Comparison of ENCODE assay signal across 8 mouse cellular contexts in genomic region chr3:152209967-152210634, GRCm38 (mm10). TPM values are rescaled to one million over a fixed set of nuclear protein-coding genes. Genes with fewer than 3 reads are reported as not detected.
DNase-seq lines count a peak whose midpoint lies in the region; ATAC-seq and TF ChIP-seq lines count a peak whose summit lies in the region.

Gene Dnajb4 (minus strand): TSS chr3:152210302.
Gene Fubp1 (plus strand): TSS chr3:152210422.

- intact Hi-C loops in heart, postnatal 36 days (cut with DNase I): loop anchor here (1.0 to 2.0 kb wide), 3 partner anchors 17 to 99 kb away; no protein-coding TSS in a partner anchor

- peak within 1 kb of the TSS; percentile 89 for H3K4me2 ChIP-seq in forebrain, embryonic 16.5 days (ENCODE audit: low read length)
- peak within 1 kb of the TSS; percentile 83 for H3K4me2 ChIP-seq in lung, embryonic 14.5 days

- peak; percentile 99 for TF ChIP-seq POLR2A in olfactory bulb, adult 2 months (IDR thresholded peaks at IDR 0.05; ENCODE audit: insufficient read depth, low read depth, low read length)
- TF ChIP-seq POLR2A in thymus, adult 2 months (IDR thresholded peaks at IDR 0.05; ENCODE audit: control insufficient read depth, extremely low read depth, insufficient read depth, low read length, poor library complexity): peak; percentile 100

- H3K27me3 ChIP-seq in forebrain, embryonic 16.5 days (replicated peaks; ENCODE audit: control insufficient read depth, insufficient read depth, low read length): no peaks in the 10 kb centered on the region
- no peaks in the 10 kb centered on the region for H3K27me3 ChIP-seq in lung, embryonic 14.5 days (ENCODE audit: insufficient read depth, low read length)
- no peaks in the 10 kb centered on the region for H3K27me3 ChIP-seq in thymus, adult 2 months (ENCODE audit: control insufficient read depth, insufficient read depth, low read length)

- in situ Hi-C loops in ES-E14 (cut with MboI; ENCODE audit: low sequenced_read_pairs in 2 of 2, unreplicated experiment in 2 of 2): loop anchor here in 1 of 2 experiments (10.0 kb wide), 1 partner anchor 95 kb away; no protein-coding TSS in a partner anchor

- TF ChIP-seq CTCF in layer of hippocampus, adult 2 months (conservative IDR thresholded peaks at IDR 0.05): no peak
- TF ChIP-seq CTCF in lung, embryonic 14.5 days (IDR thresholded peaks at IDR 0.05; ENCODE audit: low read depth): no peak
- TF ChIP-seq CTCF in olfactory bulb, adult 2 months (IDR thresholded peaks at IDR 0.05; ENCODE audit: insufficient read depth, low read depth, low read length): no peak
- 0 out of 2 replicates have a peak, but pooled peaks have one; percentile 38 for TF ChIP-seq CTCF in thymus, adult 2 months (IDR thresholded peaks at IDR 0.05; ENCODE audit: borderline replicate concordance, control insufficient read depth, extremely low read depth, insufficient read depth, low read length, poor library complexity)

- H3K9ac ChIP-seq in ES-E14 (ENCODE audit: insufficient read depth, low read depth, low read length, poor library complexity, severe bottlenecking): peak within 1 kb of the TSS; percentile 100
- peak within 1 kb of the TSS; percentile 100 for H3K9ac ChIP-seq in forebrain, embryonic 16.5 days (replicated peaks; ENCODE audit: low read depth, low read length)
- H3K9ac ChIP-seq in lung, embryonic 14.5 days: peak within 1 kb of the TSS; percentile 100

- peaks cover 6 to 8% of the 10 kb centered on the region in 2 experiments; a peak in 3 of 4 replicates for H3K4me1 ChIP-seq in ES-E14 (ENCODE audit: control insufficient read depth in 2 of 2, insufficient read depth in 2 of 2, low read length in 2 of 2, poor library complexity in 1 of 2)
- peaks cover 24% of the 10 kb centered on the region for H3K4me1 ChIP-seq in forebrain, embryonic 16.5 days (replicated peaks; ENCODE audit: control insufficient read depth, insufficient read depth, low read length)
- H3K4me1 ChIP-seq in lung, embryonic 14.5 days (ENCODE audit: insufficient read depth): peaks cover 6% of the 10 kb centered on the region; the same call in 1 of the 2 replicates
- peaks cover 7% of the 10 kb centered on the region for H3K4me1 ChIP-seq in olfactory bulb, adult 2 months (ENCODE audit: control insufficient read depth, insufficient read depth, low read length)
- H3K4me1 ChIP-seq in thymus, adult 2 months (replicated peaks; ENCODE audit: control insufficient read depth, insufficient read depth, low read length): peaks cover 5% of the 10 kb centered on the region

- H3K27ac ChIP-seq in ES-E14 (ENCODE audit: insufficient read depth, low read depth, low read length, poor library complexity, severe bottlenecking): peak within 1 kb of the TSS; percentile 94
- peak within 1 kb of the TSS; percentile 100 for H3K27ac ChIP-seq in forebrain, embryonic 16.5 days (ENCODE audit: low read length)
- peak within 1 kb of the TSS; percentile 99 for H3K27ac ChIP-seq in layer of hippocampus, adult 2 months
- peak within 1 kb of the TSS; percentile 100 for H3K27ac ChIP-seq in lung, embryonic 14.5 days (ENCODE audit: low read depth)
- H3K27ac ChIP-seq in olfactory bulb, adult 2 months (ENCODE audit: insufficient read depth, low read depth, low read length): peak within 1 kb of the TSS; percentile 98
- peak within 1 kb of the TSS; percentile 69 for H3K27ac ChIP-seq in thymus, adult 2 months (ENCODE audit: control insufficient read depth, insufficient read depth, low read length)

- WGBS in forebrain, embryonic 16.5 days: under 1% methylated on average over 85 of the region's 85 CpGs
- WGBS in lung, embryonic 14.5 days: under 1% methylated on average over 84 of the region's 85 CpGs
- WGBS in olfactory bulb, adult 2 months: under 1% methylated on average over 85 of the region's 85 CpGs
- WGBS in thymus, adult 2 months: under 1% methylated on average over 85 of the region's 85 CpGs

- peak; percentile 99 for DNase-seq in ES-E14 (ENCODE audit: low read depth, low spot score)
- DNase-seq in cerebellum, adult 11-12 months: peak; percentile 99
- peak; percentile 100 for DNase-seq in heart, postnatal 36 days
- peak; percentile 99 to 100 for DNase-seq in layer of hippocampus, adult 2 months (ENCODE audit: low spot score in 2 of 2)
- peak; percentile 100 for DNase-seq in lung, embryonic 14.5 days
- DNase-seq in thymus, adult 2 months: peak; percentile 100

- no peaks in the 10 kb centered on the region for H3K9me3 ChIP-seq in ES-E14 (ENCODE audit: control insufficient read depth, insufficient read depth, low read depth, low read length)
- H3K9me3 ChIP-seq in forebrain, embryonic 16.5 days (ENCODE audit: control insufficient read depth, low read length): no peaks in the 10 kb centered on the region
- no peaks in the 10 kb centered on the region for H3K9me3 ChIP-seq in lung, embryonic 14.5 days (ENCODE audit: low read depth, low read length)

- ATAC-seq in forebrain, embryonic 16.5 days: peak; percentile 96
- ATAC-seq in lung, embryonic 14.5 days (ENCODE audit: insufficient read depth): peak; percentile 97

- peaks cover 12% of the 10 kb centered on the region for H3K36me3 ChIP-seq in ES-E14 (ENCODE audit: control insufficient read depth, insufficient read depth, low read length, poor library complexity, severe bottlenecking)
- H3K36me3 ChIP-seq in forebrain, embryonic 16.5 days (ENCODE audit: control insufficient read depth, insufficient read depth): no peaks in the 10 kb centered on the region
- peaks cover 5% of the 10 kb centered on the region; the same call in 1 of the 2 replicates for H3K36me3 ChIP-seq in lung, embryonic 14.5 days (ENCODE audit: insufficient read depth)
- no peaks in the 10 kb centered on the region for H3K36me3 ChIP-seq in thymus, adult 2 months (ENCODE audit: control insufficient read depth, insufficient read depth, low read length)

- H3K4me3 ChIP-seq in ES-E14 (ENCODE audit: insufficient read depth in 1 of 2, low read depth in 1 of 2, low read length in 2 of 2, poor library complexity in 1 of 2, severe bottlenecking in 1 of 2): peak within 1 kb of the TSS; percentile 81 to 98
- peak within 1 kb of the TSS; percentile 94 for H3K4me3 ChIP-seq in forebrain, embryonic 16.5 days (replicated peaks; ENCODE audit: low read length)
- H3K4me3 ChIP-seq in layer of hippocampus, adult 2 months: peak within 1 kb of the TSS; percentile 85
- peak within 1 kb of the TSS; percentile 99 for H3K4me3 ChIP-seq in lung, embryonic 14.5 days (ENCODE audit: low read depth, low read length)
- H3K4me3 ChIP-seq in olfactory bulb, adult 2 months (ENCODE audit: insufficient read depth, low read depth, low read length): peak within 1 kb of the TSS; percentile 93
- H3K4me3 ChIP-seq in thymus, adult 2 months (ENCODE audit: control insufficient read depth, insufficient read depth, low read length): peak within 1 kb of the TSS; percentile 70

TF ChIP-seq in ES-E14, 5 proteins besides CTCF, POLR2A, EP300 and RAD21:
- TF ChIP-seq HCFC1 (IDR thresholded peaks at IDR 0.05; ENCODE audit: borderline replicate concordance, insufficient read depth, low read length): peak; percentile 51; the same call in 1 of the 2 replicates
- peak; percentile 99 for TF ChIP-seq CHD2 (IDR thresholded peaks at IDR 0.05; ENCODE audit: low read depth, low read length)
- no peak for TF ChIP-seq MAFK (IDR thresholded peaks at IDR 0.05; ENCODE audit: insufficient read depth, low read depth, low read length)
- no peak for TF ChIP-seq ZC3H11A (IDR thresholded peaks at IDR 0.05; ENCODE audit: borderline replicate concordance, low read depth, low read length)
TF ChIP-seq in ES-E14: peak in this region for 2.

RNA-seq across cellular contexts. Expression of gene Dnajb4, which starts in this region (rescaled TPM):
- 5.9 and 8.6 TPM in 2 replicates for total RNA-seq in ES-E14 (2012; rRNA removed)
- 36.3 and 39.8 TPM in 2 replicates for polyA plus RNA-seq in forebrain, embryonic 16.5 days (2015; fragmentation: Nextera tagmentation; extraction: Ambion mirVana)
- 100 to 1,000 TPM in 1 of 2 experiments, 10 to 100 TPM in 1; 98.1 to 111 TPM for total RNA-seq in heart, postnatal 36 days (2021)
- 10 to 100 TPM; 61.5 to 62.6 TPM for total RNA-seq in layer of hippocampus, adult 2 months (2021)
- polyA plus RNA-seq in lung, embryonic 14.5 days (2014; fragmentation: Nextera tagmentation; extraction: Ambion mirVana): 33.7 and 36.8 TPM in 2 replicates
- not detected in 2 replicates for polyA plus RNA-seq in olfactory bulb, adult 2 months (2012; ENCODE audit: insufficient read depth, insufficient read length, low replicate concordance, missing spikeins)
- polyA plus RNA-seq in thymus, adult 2 months (2012; rRNA removed): 8.6 and 9.2 TPM in 2 replicates

RNA-seq across cellular contexts. Expression of gene Fubp1, which starts in this region (rescaled TPM):
- 242 and 244 TPM in 2 replicates for total RNA-seq in ES-E14 (2012; rRNA removed)
- 297 and 302 TPM in 2 replicates for polyA plus RNA-seq in forebrain, embryonic 16.5 days (2015; fragmentation: Nextera tagmentation; extraction: Ambion mirVana)
- 10 to 100 TPM; 50.8 to 56.1 TPM for total RNA-seq in heart, postnatal 36 days (2021)
- total RNA-seq in layer of hippocampus, adult 2 months (2021): 100 to 1,000 TPM; 123 to 140 TPM
- polyA plus RNA-seq in lung, embryonic 14.5 days (2014; fragmentation: Nextera tagmentation; extraction: Ambion mirVana): 300 and 305 TPM in 2 replicates
- polyA plus RNA-seq in olfactory bulb, adult 2 months (2012; ENCODE audit: insufficient read depth, insufficient read length, low replicate concordance, missing spikeins): 284 TPM in 1 of 2 replicates, not detected in the other
- polyA plus RNA-seq in thymus, adult 2 months (2012; rRNA removed): 247 and 254 TPM in 2 replicates

Comparison
In these comparisons a context has a peak if more than half of its experiments do, and no peak if none do; other contexts are left out.
1. Peak in every context shown above with its lines: DNase-seq, ATAC-seq, H3K4me3 ChIP-seq and H3K27ac ChIP-seq.